Mouse (Mus musculus) embryonic stem cell, embryonic (primary cell): ENCODE data around the gene Tmem100.

Experiments
- CTCF ChIA-PET, 4 experiments: fragments of 300-600 bp in 2 of 4; fragments of 350-600 bp in 2 of 4; sonication (Branson Sonifier 250); formaldehyde crosslinking; loops; one replicate each; lab custom pipeline; 2022; ENCODE audit warnings: inconsistent platforms in 2 of 4; lab: Charles Lee
- POLR2A ChIA-PET, 4 experiments: fragments of 300-600 bp in 2 of 4; fragments of 350-600 bp in 2 of 4; sonication (Branson Sonifier 250); formaldehyde crosslinking; loops; one replicate each; lab custom pipeline; 2022; ENCODE audit warnings: antibody characterized with exemption in 4 of 4, inconsistent platforms in 1 of 4; lab: Charles Lee

The Tmem100 gene

DNA sequence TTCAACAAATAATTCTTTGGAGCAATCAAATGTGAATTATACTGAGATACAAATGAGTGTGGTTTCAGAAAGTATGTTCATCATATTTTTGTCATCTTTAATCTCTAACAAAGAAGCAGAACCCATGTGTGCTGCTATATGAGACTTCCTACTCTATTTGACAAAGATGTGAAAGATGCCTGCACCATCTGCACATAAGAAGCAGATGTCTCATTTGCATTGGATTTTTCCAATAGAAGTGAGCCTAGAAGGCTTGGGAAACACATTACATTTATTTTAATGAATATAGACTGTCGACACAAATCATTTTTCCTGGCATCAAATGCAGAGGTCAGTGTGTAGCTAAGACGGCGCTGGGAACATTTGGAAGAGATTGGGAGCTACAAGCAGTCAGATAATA, 52.9 kb downstream of the Tmem100 start:
- ChIA-PET CTCF (interaction anchor here in 1 of 4 experiments (0.7 kb wide), 1 partner anchor 87 kb away, joined by 3 read pairs; no protein-coding TSS in a partner anchor), POLR2A (no interaction called here)

DNA sequence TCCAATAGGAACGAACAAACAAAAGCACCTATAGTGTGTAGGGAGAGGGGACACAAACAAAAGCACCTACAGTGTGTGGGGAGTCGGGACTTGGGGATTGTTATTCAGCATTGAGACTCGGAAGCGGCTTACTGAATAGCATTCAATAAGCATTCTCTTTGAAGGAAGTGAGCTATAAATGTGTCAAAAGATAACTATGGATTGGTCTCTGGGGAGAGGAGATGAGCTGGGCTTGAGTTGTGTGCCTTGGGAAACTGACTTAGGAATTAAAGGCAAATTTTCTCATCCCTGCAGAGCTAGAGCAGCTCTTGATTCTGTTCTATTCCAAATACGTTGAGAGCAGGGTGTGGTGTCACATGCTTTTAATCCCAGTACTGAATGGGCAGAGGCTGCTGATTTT, 54.0 kb downstream of the Tmem100 start:
- ChIA-PET POLR2A (interaction anchor here in 2 of 4 experiments (0.6 to 0.7 kb wide), 2 partner anchors 26 to 201 kb away, joined by 3 to 4 read pairs; no protein-coding TSS in a partner anchor), CTCF (no interaction called here)
